ENCODE assay signal across 15 mouse cellular contexts in the genomic region with DNA sequence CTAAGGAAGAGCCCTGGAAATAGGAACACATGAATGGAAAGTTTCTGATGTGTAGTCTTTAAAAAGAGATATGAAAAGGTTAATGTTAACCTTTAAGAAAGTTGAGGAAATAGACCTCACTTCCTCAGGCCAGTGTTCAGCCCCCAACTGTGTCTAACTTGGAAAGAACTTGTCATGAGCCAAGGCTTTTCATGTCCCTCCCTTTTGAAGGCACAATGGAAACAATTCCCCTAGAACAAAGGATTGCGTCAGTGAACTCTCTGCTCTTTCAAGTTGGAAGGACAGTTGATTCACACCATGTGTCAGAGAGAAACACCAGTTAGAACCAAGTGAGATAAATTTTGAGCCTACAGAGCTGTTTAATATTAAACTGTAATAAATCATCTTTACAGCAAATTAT. TPM values are rescaled to one million over a fixed set of nuclear protein-coding genes. Genes with fewer than 3 reads are reported as not detected.
DNase-seq lines count a peak whose midpoint lies in the region; ATAC-seq and TF ChIP-seq lines count a peak whose summit lies in the region.
"Had no signal": no experiment of that assay in that cellular context is flagged by ENCODE, and none has a peak within 500 bp of the region (broad histone marks: within the 10 kb centered on the region; RNA-seq: fewer than 3 reads in every experiment).

No protein-coding gene starts in this region.

- DNase-seq in embryo, embryonic 10.5 days (ENCODE audit: low spot score) = peak; percentile 52
- DNase-seq in embryo, embryonic 11 days = no peak
- DNase-seq in kidney, postnatal 0 days (ENCODE audit: low spot score) = peak; percentile 62
- no peak for DNase-seq in kidney, adult 2 months
- DNase-seq in 416B (ENCODE audit: low read depth) = peak; percentile 54
- no peak for DNase-seq in right cerebral cortex, adult 18-20 months
- DNase-seq: B cell, adult 2 months; cerebellum, postnatal 36 days; left cerebral cortex, postnatal 4 days had no signal

- H3K36me3 ChIP-seq in kidney, postnatal 0 days (ENCODE audit: insufficient read depth, low read length) = no peaks in the 10 kb centered on the region
- no peaks in the 10 kb centered on the region for H3K36me3 ChIP-seq in kidney, adult 2 months (ENCODE audit: control insufficient read depth, insufficient read depth, low read length)
- no peaks in the 10 kb centered on the region for H3K36me3 ChIP-seq in heart, embryonic 16.5 days (ENCODE audit: control insufficient read depth, insufficient read depth)
- H3K36me3 ChIP-seq: kidney, embryonic 15.5 days; liver, embryonic 15.5 days; midbrain, embryonic 12.5 days had no signal

- no peak for TF ChIP-seq CTCF in kidney, postnatal 0 days (IDR thresholded peaks at IDR 0.05; ENCODE audit: low read depth)
- TF ChIP-seq CTCF in kidney, adult 2 months (conservative IDR thresholded peaks at IDR 0.05; ENCODE audit: insufficient read depth, insufficient read length, low read depth, low read length) = no peak

- H3K9me3 ChIP-seq in kidney, postnatal 0 days (replicated peaks; ENCODE audit: low read length) = no peaks in the 10 kb centered on the region
- H3K9me3 ChIP-seq in heart, embryonic 16.5 days (replicated peaks; ENCODE audit: control insufficient read depth, low read length) = no peaks in the 10 kb centered on the region
- H3K9me3 ChIP-seq: kidney, embryonic 15.5 days; liver, embryonic 15.5 days; midbrain, embryonic 12.5 days had no signal

- no peaks in the 10 kb centered on the region for H3K27me3 ChIP-seq in kidney, postnatal 0 days (ENCODE audit: insufficient read depth, low read length)
- no peaks in the 10 kb centered on the region for H3K27me3 ChIP-seq in kidney, adult 2 months (replicated peaks; ENCODE audit: control insufficient read depth, insufficient read depth, low read length)
- no peaks in the 10 kb centered on the region for H3K27me3 ChIP-seq in heart, embryonic 16.5 days (ENCODE audit: control insufficient read depth, insufficient read depth, low read length)
- H3K27me3 ChIP-seq: kidney, embryonic 15.5 days; liver, embryonic 15.5 days; midbrain, embryonic 12.5 days had no signal

- no peak overlapping the region for H3K9ac ChIP-seq in kidney, postnatal 0 days (ENCODE audit: low read depth, low read length)
- no peak overlapping the region for H3K9ac ChIP-seq in heart, embryonic 16.5 days (ENCODE audit: low read length)
- H3K9ac ChIP-seq: kidney, embryonic 15.5 days; liver, embryonic 15.5 days; midbrain, embryonic 12.5 days had no signal

- no peak overlapping the region for H3K4me2 ChIP-seq in kidney, postnatal 0 days (ENCODE audit: low read length)
- H3K4me2 ChIP-seq in heart, embryonic 16.5 days (ENCODE audit: low read depth, low read length) = no peak overlapping the region
- H3K4me2 ChIP-seq: kidney, embryonic 15.5 days; liver, embryonic 15.5 days; midbrain, embryonic 12.5 days had no signal

- no peak for TF ChIP-seq POLR2A in kidney, adult 2 months (IDR thresholded peaks at IDR 0.05; ENCODE audit: low read depth, low read length)

- H3K4me3 ChIP-seq in kidney, postnatal 0 days (replicated peaks; ENCODE audit: low read depth, low read length) = no peak overlapping the region
- H3K4me3 ChIP-seq in kidney, adult 2 months (ENCODE audit: insufficient read depth, low read depth, low read length) = no peak overlapping the region
- no peak overlapping the region for H3K4me3 ChIP-seq in heart, embryonic 16.5 days (ENCODE audit: low read length)
- H3K4me3 ChIP-seq: kidney, embryonic 15.5 days; liver, embryonic 15.5 days; midbrain, embryonic 12.5 days had no signal

- no peaks in the 10 kb centered on the region for H3K4me1 ChIP-seq in kidney, postnatal 0 days (replicated peaks; ENCODE audit: insufficient read depth, low read length)
- no peaks in the 10 kb centered on the region; the same call in 1 of the 2 replicates for H3K4me1 ChIP-seq in kidney, adult 2 months (ENCODE audit: control insufficient read depth, insufficient read depth, low read length)
- 0 out of 2 replicates have a peak, but pooled peaks cover 2% of the 10 kb centered on the region for H3K4me1 ChIP-seq in heart, embryonic 16.5 days (ENCODE audit: control insufficient read depth, insufficient read depth, low read length)
- H3K4me1 ChIP-seq: kidney, embryonic 15.5 days; liver, embryonic 15.5 days; midbrain, embryonic 12.5 days had no signal

- H3K27ac ChIP-seq in kidney, postnatal 0 days = no peak overlapping the region
- no peak overlapping the region for H3K27ac ChIP-seq in kidney, adult 2 months (ENCODE audit: insufficient read depth, low read depth, low read length)
- no peak overlapping the region for H3K27ac ChIP-seq in heart, embryonic 16.5 days (ENCODE audit: low read length)
- H3K27ac ChIP-seq: hindbrain, postnatal 0 days; kidney, embryonic 15.5 days; liver, embryonic 15.5 days; midbrain, embryonic 12.5 days had no signal

- ATAC-seq in kidney, postnatal 0 days (replicated peaks; ENCODE audit: low FRiP score, low read depth) = no peak
- 0 out of 2 replicates have a peak, but pooled peaks have one; percentile 32 for ATAC-seq in heart, embryonic 16.5 days (replicated peaks; ENCODE audit: extremely low read depth, insufficient read depth, low FRiP score)
- ATAC-seq in erythroid progenitor cell, adult 5-6 weeks (replicated peaks; ENCODE audit: low FRiP score, poor library complexity, severe bottlenecking) = no peak
- ATAC-seq: hindbrain, postnatal 0 days had no signal

- 78% methylated on average over 1 of the region's 1 CpGs for WGBS in kidney, postnatal 0 days
- WGBS in kidney, adult 2 months = 77% methylated on average over 1 of the region's 1 CpGs
- 67% methylated on average over 1 of the region's 1 CpGs for WGBS in heart, embryonic 16.5 days

RNA-seq across cellular contexts. Expression of gene Exoc6b, which starts 39.6 kb away (rescaled TPM):
- polyA plus RNA-seq in kidney, postnatal 0 days (2015; fragmentation: Nextera tagmentation; extraction: Ambion mirVana) = 16.7 and 17.1 TPM in 2 replicates
- 8.0 and 8.4 TPM in 2 replicates for polyA plus RNA-seq in kidney, adult 2 months (2012; rRNA removed)
- 16.2 and 17.6 TPM in 2 replicates for polyA plus RNA-seq in heart, embryonic 16.5 days (2015; fragmentation: Nextera tagmentation; extraction: Ambion mirVana)
- 0.84 and 1.4 TPM in 2 replicates for total RNA-seq in erythroid progenitor cell, adult 5-6 weeks (2015; ENCODE audit: low replicate concordance)
- 0.83 and 4.0 TPM in 2 replicates for total RNA-seq in erythroid progenitor cell, adult 5-6 weeks (2017; ENCODE audit: low replicate concordance)

Comparison
In these comparisons a context has a peak if more than half of its experiments do, and no peak if none do; other contexts are left out.
1. DNase-seq: peak in embryo, embryonic 10.5 days (single experiment), kidney, postnatal 0 days (single experiment) and 416B (single experiment); none in embryo, embryonic 11 days (single experiment), kidney, adult 2 months (single experiment) and right cerebral cortex, adult 18-20 months (single experiment).